Mouse (Mus musculus): ENCODE measurements around the gene Bcl11a. TPM values are rescaled to one million over a fixed set of nuclear protein-coding genes. Genes with fewer than 3 reads are reported as not detected.
"Not testable (repeated sequence)": the region's sequence is repeated elsewhere in the genome, so short reads cannot be mapped to it uniquely, and the experiment has no call there.

The Bcl11a gene
- total and polyA plus RNA-seq, 3 experiments, result 0.81 to 5.9 (median 4.3) TPM

DNA sequence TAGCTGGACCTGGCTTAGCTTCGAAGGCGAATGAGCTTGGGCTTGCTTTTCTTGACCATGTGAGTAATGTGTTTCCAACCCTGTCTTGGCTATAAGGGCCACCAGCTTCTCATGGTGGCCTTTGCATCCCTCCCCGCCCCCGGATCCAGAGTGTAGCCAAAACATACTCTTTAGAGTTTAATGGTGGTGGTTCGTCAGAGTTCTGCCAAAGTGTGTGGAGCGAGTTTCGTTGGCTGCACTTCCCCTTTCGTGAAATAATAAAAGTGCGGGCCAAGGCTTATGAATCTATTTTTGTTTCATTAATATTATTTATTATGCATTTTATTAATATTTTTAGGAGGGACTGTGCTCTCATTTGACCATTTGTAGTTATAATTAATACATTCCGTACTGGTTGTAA lies 21.4 kb downstream of the Bcl11a start:
- DNase-seq, result no peak

DNA sequence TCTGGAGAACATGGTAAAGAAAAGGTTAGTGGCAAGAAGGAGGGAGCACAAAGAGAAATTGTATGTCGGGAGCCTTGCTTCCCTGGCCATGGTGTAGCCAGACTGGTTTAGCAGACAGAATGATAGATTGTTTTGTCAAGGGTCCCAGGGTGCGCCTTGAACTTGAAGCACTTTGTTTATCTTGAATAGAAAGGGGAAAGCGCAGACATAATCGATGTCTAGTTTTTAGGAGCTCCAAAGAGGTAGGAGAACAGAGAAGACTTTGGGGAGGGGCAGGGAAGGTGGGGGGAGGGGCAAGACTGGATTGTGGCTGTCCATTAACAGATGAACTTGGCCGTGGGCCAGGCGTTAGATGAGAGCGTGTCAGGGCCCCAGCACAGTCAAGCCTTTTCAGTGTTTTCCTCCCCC lies 22.0 kb downstream of the Bcl11a start:
- no peak for DNase-seq

DNA sequence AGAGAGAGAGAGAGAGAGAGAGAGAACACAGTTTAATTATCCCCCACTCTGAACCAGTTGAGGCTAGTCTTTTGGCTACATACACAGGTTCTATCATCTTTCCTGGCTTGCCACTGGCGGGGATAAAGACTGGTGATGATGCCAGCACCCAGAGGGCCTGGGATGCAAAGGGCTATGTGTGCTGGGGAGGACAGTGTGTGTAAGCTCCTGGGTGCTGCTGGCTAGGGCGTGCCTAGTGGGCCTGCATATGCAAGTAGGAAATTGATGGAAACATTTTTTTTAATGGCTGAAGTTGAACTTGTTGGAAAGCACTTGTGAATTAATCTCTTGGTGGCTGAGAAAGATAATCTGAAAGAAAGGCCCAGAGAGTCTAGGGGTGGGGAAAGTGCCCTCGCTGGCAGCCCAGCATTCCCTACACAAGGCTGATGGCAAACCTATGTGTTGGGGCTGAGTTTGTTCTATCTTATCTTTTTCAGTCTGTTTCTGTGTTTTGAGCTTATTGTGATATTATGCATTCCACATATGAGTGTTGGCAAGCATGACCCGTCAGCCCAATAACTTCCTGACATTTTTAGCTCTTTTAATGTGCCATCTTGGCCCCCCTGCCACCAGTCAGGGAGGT lies 22.7 kb downstream of the Bcl11a start:
- no peak for DNase-seq

DNA sequence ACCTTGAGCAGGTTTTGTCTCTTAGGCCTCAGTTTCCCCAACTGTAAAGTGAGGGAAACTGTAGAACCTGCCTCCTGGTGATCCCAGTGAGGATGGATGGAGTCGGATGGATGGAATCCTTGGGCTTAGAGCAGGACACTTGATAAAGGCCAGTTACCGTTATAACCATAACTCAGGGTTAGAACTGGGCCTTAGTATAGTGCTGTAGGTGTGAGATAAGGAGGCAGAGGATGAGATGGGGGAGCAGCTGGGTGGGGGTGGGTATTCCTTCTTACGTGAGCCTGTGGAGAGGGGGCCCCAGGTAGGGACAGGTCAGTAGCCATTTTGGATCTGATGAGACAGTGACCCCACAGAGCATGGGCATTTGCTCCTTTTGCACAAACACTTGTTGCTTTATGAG lies 23.8 kb downstream of the Bcl11a start:
- no peak for DNase-seq

DNA sequence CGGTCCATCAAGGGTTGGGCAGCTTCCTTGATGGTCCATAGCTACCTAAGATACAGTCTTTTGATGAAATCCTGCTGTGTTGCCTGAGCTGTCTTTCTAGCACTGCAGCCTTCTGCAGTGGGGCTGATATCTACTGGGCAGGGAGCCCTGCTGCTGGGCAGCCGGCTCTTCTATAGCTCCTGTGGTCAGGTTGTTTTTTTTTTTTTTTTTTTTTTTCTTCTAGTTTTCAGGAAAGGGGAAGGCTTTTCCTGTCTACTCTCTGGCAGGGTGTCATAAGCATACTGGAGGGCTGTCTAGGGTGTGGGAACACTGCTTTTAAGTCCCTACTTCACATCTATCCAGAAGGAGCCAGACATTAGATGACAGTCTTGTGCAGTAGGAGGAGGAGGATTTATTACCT lies 24.5 kb downstream of the Bcl11a start:
- no peak for DNase-seq

DNA sequence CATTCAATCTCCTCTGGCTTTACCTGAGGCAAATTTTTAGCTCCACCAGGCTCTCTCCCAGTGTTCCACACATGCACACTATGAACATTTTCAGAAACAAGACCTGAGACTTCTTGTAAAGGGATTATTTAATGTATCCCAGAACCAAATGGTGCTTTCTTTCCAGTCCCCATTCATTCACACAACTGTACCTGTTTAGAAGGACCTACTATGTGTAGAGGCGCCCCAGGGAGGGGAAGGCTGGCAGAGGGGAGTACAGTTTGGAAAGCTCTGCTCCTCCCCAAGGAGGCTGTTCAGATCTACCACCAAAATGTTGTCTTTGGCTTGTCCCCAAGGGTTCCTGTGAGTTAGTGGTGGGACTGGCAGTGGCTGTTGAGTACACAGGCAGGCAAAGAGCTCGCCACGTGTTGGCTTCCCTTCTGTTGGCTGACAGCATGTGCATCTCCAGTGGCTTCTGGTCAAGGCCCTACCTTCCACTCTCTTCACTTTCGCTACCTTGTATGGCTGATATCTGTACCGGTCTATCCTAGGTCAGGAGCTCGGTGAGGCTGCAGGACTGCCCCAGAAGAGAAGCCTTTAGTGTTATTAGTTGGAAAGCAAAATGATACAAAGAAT lies 25.4 kb downstream of the Bcl11a start:
- DNase-seq, result no peak

DNA sequence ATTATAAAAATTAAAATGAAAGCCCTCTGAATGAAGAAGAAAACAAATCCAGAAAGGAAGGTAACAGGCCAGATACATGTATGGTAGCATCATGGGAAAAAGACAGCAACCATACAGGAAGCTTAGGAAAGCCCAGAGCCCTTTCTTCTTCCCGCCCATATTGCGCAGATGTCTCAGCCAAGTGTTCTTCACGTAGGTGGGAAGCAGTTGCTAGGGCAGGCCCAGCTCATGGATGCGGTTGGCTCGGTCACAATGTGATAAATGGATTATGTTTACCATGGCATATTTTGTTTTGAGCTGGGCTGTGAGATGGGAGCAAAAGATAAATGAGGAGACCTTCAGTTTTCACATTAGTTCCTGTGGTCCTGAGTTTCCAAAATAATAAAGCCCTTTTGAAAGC lies 29.6 kb downstream of the Bcl11a start:
- DNase-seq, result no peak

DNA sequence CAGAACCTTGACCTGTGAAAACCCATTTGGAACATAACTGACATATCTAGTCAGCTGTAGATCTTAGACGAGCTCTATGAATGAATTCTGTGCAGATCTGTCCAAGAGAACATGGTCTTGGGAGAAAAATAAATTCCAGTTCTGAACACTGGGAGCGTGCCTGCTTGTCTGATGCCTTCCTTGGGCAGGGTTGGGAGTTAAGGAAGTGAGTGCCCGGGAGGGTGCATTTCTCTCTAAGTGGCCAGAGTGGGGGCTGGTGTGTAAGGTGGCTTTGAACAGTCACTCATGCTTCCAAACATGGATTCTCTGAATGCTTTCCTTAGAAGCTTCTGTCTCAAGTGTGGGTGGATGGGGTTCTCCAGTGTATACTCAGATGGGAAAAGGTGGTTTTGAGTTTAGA lies 31.1 kb downstream of the Bcl11a start:
- no peak for DNase-seq

DNA sequence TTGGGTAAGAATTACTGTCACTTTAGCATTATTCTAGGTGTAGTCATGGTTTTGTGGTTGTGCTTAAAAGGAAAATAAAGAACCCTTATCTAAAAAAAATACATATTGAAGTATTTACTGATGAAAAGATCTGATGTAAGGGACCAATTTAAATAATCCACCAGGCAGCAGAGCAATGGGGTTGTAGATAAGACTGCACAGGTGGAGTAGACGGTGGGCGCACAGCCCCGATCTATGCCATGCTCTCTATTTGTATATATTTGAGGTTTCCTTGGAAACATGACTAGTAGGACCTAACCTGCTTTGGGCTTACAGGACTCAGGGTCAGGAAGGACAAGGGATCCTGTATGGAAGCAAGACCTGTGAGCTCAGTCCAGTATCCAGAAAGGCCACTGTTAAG lies 31.5 kb downstream of the Bcl11a start:
- DNase-seq, result no peak

DNA sequence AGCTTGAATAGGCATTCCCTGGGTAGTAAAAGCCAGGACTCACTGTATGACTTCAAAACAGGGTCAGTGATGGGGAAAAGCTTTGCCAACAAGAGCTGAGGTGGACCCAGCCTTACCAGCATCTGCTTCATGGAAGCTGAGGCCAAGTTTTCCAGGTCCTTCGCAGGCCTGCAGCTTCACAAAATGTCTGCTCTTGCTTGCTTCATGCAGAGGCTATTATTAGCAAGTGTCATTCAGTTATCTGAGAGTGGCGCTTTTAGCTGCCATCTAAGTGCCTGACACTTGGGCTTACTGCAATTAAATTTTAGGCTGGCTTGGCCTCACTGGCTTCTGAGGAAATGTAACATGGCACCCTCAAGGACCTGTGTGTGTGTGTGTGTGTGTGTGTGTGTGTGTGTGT lies 32.3 kb downstream of the Bcl11a start:
- no peak for DNase-seq

DNA sequence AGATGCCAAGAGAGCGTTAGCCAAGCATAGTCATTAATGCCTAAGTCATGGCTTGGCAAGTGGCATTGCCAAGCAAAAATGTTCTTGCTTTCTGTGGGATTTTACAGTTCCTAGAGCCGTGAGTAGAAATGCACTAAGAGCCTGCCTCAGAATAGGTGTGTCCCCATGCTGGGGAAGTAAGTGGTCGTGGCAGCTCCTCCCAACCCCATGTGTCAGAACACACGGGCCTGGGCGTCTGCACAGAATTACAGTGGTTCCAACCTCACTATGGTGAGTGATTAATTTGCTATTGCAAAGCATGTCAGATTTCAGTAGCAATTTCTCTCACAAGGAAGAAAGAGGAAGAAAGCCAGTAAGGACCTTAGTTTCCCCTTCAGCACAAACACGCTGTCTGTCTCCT lies 33.9 kb downstream of the Bcl11a start:
- DNase-seq, result no peak

DNA sequence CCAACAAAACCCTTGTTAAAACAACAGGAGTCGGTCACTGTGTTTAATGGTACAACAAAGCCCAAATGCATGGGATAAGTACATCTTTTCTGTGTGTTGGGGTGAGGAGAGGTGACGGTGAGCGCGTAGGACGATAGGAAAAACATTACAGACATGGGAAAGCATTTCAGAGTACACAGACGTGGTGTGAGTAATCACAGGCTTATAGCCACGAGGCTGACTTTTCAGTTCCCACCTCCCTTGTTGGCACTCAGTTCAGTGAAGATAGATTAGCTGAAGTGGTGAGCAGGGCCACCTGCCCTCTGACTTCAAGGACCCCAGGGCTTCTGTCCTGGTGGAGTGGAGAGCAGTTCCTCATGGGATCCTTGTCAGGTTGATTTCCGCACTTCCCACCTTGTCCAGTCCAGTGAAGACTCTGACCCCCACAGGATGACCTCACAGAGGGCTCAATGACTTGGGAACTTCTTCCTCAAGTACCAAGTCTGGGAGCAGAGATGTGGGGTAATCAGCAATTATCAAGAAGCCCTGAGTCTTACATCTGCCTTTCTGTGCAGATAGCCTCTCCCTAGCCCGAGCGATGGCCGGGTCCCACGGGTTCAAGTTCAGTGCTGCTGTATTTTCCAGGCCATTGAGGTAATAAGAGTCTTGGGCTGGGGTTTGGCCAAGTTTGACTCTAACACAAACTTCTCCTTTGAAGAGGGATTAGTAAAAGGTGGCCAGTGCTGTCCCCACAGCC lies 37.3 kb downstream of the Bcl11a start:
- DNase-seq, result no peak

DNA sequence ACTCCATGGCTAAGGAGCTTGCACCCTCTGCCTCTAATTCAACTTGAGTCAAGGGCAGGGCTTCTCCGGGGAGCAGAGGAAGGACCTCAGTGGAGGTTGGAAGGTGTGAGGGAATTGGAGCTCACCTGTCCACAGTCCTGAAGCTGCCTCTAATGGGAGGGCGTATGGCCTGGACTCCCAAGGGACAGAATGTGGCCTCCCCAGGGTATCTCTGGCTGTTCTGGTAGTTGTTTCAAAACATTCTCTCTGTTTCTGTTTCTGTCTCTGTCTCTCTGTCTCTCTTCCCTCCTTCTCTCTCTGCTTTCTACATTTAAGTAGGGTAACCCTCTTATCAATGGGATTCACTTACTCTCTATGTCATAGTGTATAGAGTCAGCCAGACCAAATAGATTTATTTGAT lies 38.2 kb downstream of the Bcl11a start:
- no peak for DNase-seq

DNA sequence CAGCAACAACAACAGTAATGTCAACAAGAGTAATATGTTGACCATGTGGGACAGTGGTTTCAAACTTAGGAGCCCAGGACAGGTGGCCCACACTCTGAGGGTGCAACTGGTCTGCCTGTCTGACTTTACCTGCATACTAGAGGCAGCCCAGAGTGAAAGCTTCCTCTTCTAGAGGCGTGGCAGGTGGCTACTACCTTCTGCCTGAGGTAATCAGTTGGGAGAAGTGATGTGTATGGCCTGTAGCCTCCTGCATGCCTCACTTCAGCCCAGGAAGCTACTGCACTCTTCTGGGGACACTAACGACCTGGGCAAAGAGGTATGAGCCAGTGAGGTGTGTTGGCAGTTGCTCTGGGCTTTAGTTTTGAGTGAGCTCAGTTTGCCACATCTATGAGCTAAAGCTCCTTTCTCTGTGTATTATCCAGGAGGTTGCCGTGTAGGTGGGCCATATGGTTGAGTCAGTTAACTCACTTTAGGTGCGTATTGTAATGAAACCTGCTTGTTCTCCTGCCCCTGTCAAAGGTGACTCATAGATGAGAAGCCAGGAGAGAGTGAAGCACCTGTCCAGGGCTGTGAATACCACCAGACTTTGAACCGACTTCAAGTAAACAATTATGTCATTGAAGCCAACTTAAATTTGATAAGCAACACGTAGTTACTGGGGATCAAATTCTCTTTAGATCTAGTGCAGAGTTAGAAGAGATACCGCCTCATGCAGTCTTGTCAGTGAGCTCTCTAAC lies 38.9 kb downstream of the Bcl11a start:
- DNase-seq, result no peak

DNA sequence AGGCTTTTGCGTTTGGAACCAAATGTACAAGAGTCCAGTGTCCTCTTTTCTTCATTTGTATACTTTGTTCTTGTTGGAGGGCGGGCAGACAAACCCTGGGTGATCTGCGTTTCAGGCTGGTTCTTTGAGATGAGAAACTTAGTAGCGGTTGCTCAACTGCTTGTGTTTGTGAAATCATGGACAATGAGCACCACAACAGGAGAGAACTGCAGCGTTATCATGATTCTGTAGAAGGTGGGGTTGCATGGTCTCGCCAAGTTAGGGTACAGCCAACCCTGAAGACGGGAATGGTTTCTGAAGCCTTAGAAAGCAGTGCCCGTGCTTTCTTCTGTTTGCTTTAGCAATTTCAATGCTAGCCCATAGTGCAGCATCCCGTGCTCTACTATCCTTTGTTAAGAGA lies 43.3 kb downstream of the Bcl11a start:
- DNase-seq, result no peak

DNA sequence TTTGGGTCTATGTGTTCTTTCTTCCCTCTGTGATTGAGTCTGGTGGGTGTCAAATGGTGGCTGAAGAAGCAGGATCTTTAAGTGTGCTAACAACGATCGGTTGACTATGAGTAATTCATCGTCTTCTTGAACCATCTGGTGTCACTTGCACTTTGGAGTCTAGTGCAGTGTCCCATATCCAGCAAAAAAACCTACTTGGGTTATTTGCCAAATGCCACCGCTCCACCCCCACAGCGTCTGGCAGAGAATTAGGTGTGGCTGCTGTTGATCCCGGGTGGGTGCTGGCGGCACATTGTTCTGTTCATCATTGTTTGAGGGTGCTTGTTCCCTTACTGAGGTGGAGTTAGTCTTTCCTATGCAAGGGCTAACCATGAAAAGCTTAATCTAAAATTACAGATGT lies 45.0 kb downstream of the Bcl11a start:
- no peak for DNase-seq

DNA sequence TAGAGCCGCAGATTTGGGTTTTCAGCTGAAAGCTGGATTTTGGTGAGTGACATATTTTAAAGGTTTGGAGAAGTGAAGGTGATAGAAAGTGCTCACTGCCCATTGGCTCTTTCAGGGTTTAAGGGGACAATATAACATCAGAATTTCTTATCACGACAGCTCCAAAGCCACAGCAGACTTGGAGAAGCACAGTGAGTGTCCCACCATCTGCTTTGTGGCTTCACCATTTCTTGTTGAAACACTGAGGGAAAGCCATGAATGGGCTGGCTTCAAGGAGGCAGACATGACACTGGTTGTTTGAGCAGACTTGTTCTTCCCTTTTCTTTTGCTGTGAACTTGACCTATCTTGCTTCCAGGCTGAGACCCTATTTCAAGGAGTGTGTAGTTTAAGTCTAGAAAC lies 46.1 kb downstream of the Bcl11a start:
- DNase-seq, result no peak

DNA sequence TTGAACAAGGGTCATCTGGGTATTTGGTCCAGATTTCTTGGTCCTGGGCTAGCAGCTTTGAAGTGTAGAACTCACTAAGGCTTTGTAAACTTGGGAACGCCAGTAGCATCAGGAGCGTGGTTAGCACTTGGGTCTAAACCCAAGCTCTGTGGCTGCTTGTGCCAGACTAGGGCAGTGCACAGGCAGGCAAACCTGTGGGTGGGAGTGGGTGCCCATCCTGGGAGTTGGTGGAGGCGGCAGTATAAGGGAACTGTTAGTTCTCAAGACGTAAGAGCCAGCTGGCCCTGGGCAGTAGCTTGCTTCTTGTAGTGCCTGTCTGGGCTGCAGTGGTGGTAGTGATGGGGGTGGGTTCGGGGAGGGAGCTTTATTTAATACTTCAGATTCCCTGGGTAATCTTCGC lies 47.2 kb downstream of the Bcl11a start:
- no peak for DNase-seq

DNA sequence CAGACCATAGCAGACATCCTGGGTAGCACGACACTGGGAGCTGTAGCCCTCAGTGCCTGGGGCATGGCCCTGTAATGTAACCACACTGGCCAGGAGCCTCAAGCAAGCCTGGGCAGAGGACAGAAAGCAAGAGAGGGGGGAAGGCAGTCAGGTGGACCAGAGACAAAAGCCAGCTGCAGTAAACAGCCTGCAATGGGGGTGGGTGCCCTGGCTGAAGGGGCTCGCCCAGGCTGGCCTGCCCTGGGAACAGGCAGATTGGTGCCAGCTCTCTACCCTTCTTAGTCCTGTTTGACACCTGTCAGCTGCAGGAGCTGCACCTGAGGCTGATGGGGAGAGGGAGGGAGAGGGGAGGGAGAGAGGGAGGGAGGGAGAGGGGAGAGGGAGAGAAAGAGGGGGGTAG lies 50.1 kb downstream of the Bcl11a start:
- DNase-seq, result no peak

DNA sequence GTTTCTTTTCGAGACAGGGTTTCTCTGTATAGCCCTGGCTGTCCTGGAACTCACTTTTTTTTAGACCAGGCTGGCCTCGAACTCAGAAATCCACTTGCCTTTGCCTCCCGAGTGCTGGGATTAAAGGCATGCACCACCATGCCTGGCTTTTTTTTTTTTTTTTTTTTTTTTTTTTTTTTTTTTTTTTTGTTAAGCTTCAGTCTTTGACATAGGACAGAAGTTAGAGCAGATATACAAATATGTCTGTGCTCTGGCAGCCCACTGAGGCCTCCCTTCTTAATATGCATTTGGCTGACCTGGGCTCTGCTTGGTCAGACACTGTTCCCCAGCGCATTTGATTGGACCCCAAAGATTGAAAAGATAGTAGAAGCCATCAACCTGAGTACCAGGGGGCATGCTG lies 51.0 kb downstream of the Bcl11a start:
- not testable (repeated sequence) for DNase-seq

DNA sequence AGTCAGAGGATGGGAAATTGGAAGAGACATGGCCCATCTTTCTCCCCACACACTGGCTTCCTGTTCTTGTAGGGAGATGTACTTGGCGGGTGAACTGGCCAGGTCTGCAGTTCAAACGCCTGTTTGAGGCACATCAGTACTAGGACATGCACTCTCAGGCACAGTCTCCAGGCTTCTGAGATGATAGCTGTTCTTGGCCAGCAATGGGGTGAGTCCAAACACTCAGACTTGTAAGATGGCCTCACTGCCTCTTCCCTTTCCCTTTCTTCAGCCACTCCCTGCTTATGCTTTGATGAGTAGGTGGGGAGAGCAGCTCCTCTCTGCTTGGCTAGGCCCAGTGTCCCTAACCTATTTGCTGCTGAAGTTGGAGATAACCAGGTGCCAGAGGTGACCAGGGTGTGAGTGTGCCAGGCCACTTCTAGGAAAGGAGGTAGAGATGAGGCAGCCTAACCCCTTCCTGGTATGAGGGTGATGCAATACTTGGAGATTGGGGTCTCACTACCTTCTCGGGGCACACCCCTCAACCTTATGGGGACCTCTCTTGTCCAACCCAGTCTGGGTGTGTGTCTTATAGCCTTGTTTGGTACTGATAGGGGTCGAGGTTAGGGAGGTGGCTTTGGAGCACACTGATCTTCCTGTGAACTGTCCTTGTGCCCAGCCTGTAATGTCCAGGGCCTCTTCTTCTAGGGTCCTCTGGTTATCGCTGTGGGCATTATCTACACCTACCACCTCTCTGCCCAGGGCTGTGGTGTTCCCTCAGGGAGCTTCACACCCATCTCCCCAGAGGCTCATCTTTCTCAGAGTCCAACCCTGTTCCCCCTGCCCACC lies 51.7 kb downstream of the Bcl11a start:
- DNase-seq, result no peak

DNA sequence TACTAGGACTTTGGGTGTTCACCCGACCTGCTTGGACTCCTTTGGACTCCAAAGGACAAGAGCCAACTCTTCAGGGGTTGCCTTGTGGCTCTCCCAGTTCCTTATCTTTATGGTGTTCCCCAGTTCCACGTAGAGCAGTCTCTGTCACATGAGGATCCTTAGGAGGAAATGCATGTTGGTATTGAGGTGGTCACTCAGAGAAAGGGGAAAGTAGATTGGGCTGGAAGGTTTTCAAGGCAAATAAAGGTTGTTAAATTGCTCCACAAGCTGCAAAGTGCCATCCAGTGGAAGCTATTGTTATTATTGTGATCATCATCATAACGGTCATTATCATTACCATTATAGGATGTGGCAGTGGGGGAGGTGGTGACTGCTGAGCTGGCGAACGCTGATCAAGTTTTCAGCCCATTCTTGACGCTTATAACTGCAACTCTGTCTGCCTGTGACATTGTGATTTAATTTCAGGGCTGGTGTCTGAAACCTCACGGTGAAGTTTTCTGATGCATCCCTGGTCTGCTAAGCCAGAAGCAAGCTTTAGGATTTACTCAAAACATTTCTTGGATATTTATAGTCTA lies 52.4 kb downstream of the Bcl11a start:
- DNase-seq, result no peak

All from adrenal gland, adult 2 months (tissue).